Mouse (Mus musculus): ENCODE data around the gene Sh3tc1. TPM values are rescaled to one million over a fixed set of nuclear protein-coding genes. Genes with fewer than 3 reads are reported as not detected.

Gene Sh3tc1
- polyA plus RNA-seq, 1 experiment from 2014 or later, result 3.2 TPM

DNA sequence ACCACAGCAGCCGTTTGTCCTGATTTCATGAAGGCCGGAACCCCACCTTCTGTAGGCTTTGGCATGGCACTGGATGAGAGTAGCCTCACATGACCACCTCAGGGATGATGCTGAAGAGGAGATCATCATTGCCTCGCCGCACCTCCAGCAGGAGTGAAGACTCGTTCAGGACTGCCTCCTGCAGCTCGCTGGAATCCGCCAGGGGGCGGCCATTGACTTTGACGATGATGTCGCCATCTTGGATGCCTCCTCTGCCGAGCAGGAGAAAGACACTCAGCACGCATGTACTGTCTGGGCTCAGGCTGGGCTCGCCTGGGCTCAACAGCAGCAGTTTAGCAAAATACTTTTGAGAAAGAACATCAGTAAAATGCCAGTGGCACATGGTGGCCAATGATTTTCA lies 86.9 kb downstream of the Sh3tc1 start:
- Histone ChIP-seq H3K36me3 (ENCODE audit: control insufficient read depth, insufficient read depth, low read length) (peaks cover 4% of the 10 kb centered on the region; the same call in 1 of the 2 replicates), H3K4me2 (replicated peaks; ENCODE audit: low read depth) (no peak overlapping the region), H3K9ac (ENCODE audit: low read length) (no peak overlapping the region), H3K4me3 (ENCODE audit: low read depth, low read length) (no peak overlapping the region), H3K9me3 (ENCODE audit: control insufficient read depth, low read length) (no peaks in the 10 kb centered on the region), H3K27ac (replicated peaks) (no peak overlapping the region), H3K27me3 (ENCODE audit: control insufficient read depth, insufficient read depth, low read length) (no peaks in the 10 kb centered on the region), H3K4me1 (replicated peaks; ENCODE audit: control insufficient read depth, insufficient read depth) (no peaks in the 10 kb centered on the region)
- WGBS, result 92% methylated on average over 13 of the region's 13 CpGs
- TF ChIP-seq EP300 (optimal IDR thresholded peaks at IDR 0.05) (no peak), CTCF (IDR thresholded peaks at IDR 0.05; ENCODE audit: low read depth) (no peak)
- DNase-seq (ENCODE audit: low spot score) (no peak), ATAC-seq (ENCODE audit: low FRiP score, low TSS enrichment) (no peak)

- peaks cover 4% of the 10 kb centered on the region; the same call in 1 of the 2 replicates for H3K36me3 ChIP-seq (ENCODE audit: control insufficient read depth, insufficient read depth, low read length)
- no peak for DNase-seq (ENCODE audit: low spot score)
- ATAC-seq (ENCODE audit: low FRiP score, low TSS enrichment), result no peak
- TF ChIP-seq CTCF (IDR thresholded peaks at IDR 0.05; ENCODE audit: low read depth) (no peak), EP300 (optimal IDR thresholded peaks at IDR 0.05) (no peak)
- 82% methylated on average over 3 of the region's 3 CpGs for WGBS
- H3K27me3 ChIP-seq (ENCODE audit: control insufficient read depth, insufficient read depth, low read length), result no peaks in the 10 kb centered on the region
- H3K9me3 ChIP-seq (ENCODE audit: control insufficient read depth, low read length), result no peaks in the 10 kb centered on the region
- H3K4me2 ChIP-seq (replicated peaks; ENCODE audit: low read depth), result no peak overlapping the region
- no peak overlapping the region for H3K27ac ChIP-seq (replicated peaks)
- H3K4me1 ChIP-seq (replicated peaks; ENCODE audit: control insufficient read depth, insufficient read depth), result peaks cover 2% of the 10 kb centered on the region; the same call in 1 of the 2 replicates
- H3K4me3 ChIP-seq (ENCODE audit: low read depth, low read length), result no peak overlapping the region
- no peak overlapping the region for H3K9ac ChIP-seq (ENCODE audit: low read length)
Observed at GRCm38 (mm10) chr5:35652319-35652718, 87.5 kb downstream of the Sh3tc1 start.

DNA sequence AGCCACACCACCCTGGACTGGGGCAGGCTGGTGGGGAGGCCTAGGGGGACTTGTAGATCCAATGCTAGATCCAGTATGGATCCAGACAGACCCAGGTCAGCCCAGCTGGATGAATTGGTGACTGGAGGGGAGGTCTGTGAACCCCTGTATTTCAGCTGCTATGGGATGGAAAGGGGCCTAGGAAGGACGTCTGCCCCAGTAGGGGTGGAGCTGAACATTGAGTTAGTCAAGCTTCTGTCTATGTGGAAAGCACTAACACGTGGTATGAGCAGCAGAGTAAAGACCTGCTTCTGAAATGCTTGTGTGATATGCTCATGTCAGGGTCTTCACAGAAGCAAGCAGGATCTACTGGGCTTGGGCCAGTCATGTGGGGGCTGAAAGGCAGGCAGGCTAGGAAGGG lies 91.6 kb downstream of the Sh3tc1 start:
- DNase-seq (ENCODE audit: low spot score) (no peak), ATAC-seq (ENCODE audit: low FRiP score, low TSS enrichment) (no peak; the same call in 1 of the 2 replicates)
- H3K4me1 ChIP-seq (replicated peaks; ENCODE audit: control insufficient read depth, insufficient read depth), result peaks cover 5% of the 10 kb centered on the region; the same call in 1 of the 2 replicates
- 28% methylated on average over 2 of the region's 2 CpGs for WGBS
- H3K27ac ChIP-seq (replicated peaks), result peak overlapping the region; percentile 65
- no peak overlapping the region for H3K4me3 ChIP-seq (ENCODE audit: low read depth, low read length)
- H3K27me3 ChIP-seq (ENCODE audit: control insufficient read depth, insufficient read depth, low read length), result no peaks in the 10 kb centered on the region
- H3K36me3 ChIP-seq (ENCODE audit: control insufficient read depth, insufficient read depth, low read length), result peaks cover 4% of the 10 kb centered on the region; the same call in 1 of the 2 replicates
- H3K9me3 ChIP-seq (ENCODE audit: control insufficient read depth, low read length), result no peaks in the 10 kb centered on the region
- no peak overlapping the region for H3K9ac ChIP-seq (ENCODE audit: low read length)
- H3K4me2 ChIP-seq (replicated peaks; ENCODE audit: low read depth), result no peak overlapping the region
- TF ChIP-seq EP300 (optimal IDR thresholded peaks at IDR 0.05) (no peak), CTCF (IDR thresholded peaks at IDR 0.05; ENCODE audit: low read depth) (no peak)

GRCm38 (mm10) chr5:35647562-35647961 lies 92.2 kb downstream of the Sh3tc1 start:
- Histone ChIP-seq H3K36me3 (ENCODE audit: control insufficient read depth, insufficient read depth, low read length) (peaks cover 4% of the 10 kb centered on the region; the same call in 1 of the 2 replicates), H3K27me3 (ENCODE audit: control insufficient read depth, insufficient read depth, low read length) (no peaks in the 10 kb centered on the region), H3K9me3 (ENCODE audit: control insufficient read depth, low read length) (no peaks in the 10 kb centered on the region), H3K9ac (ENCODE audit: low read length) (no peak overlapping the region), H3K4me3 (ENCODE audit: low read depth, low read length) (no peak overlapping the region), H3K27ac (replicated peaks) (peak overlapping the region; percentile 65), H3K4me1 (replicated peaks; ENCODE audit: control insufficient read depth, insufficient read depth) (peaks cover 5% of the 10 kb centered on the region; the same call in 1 of the 2 replicates), H3K4me2 (replicated peaks; ENCODE audit: low read depth) (no peak overlapping the region)
- DNase-seq (ENCODE audit: low spot score), result no peak
- WGBS, result 34% methylated on average over 4 of the region's 4 CpGs
- no peak for TF ChIP-seq CTCF (IDR thresholded peaks at IDR 0.05; ENCODE audit: low read depth)
- no peak for TF ChIP-seq EP300 (optimal IDR thresholded peaks at IDR 0.05)
- ATAC-seq (ENCODE audit: low FRiP score, low TSS enrichment), result peak; percentile 64

Other genes starting within 250 kb of the Sh3tc1 start
- 10.5 and 11.0 TPM in 2 replicates for gene Cpz, start 214.3 kb downstream of the Sh3tc1 start, polyA plus RNA-seq (2015; fragmentation: Nextera tagmentation; extraction: Ambion mirVana)
- 2.9 and 3.2 TPM in 2 replicates for gene Trmt44, start 164.9 kb downstream of the Sh3tc1 start, polyA plus RNA-seq (2015; fragmentation: Nextera tagmentation; extraction: Ambion mirVana)
- gene Acox3, start 156.9 kb downstream of the Sh3tc1 start, polyA plus RNA-seq (2015; fragmentation: Nextera tagmentation; extraction: Ambion mirVana), result 9.0 and 9.6 TPM in 2 replicates
- 39.4 and 47.5 TPM in 2 replicates for gene Htra3, start 60.2 kb downstream of the Sh3tc1 start, polyA plus RNA-seq (2015; fragmentation: Nextera tagmentation; extraction: Ambion mirVana)
- gene Ablim2, start 17.9 kb upstream of the Sh3tc1 start, polyA plus RNA-seq (2015; fragmentation: Nextera tagmentation; extraction: Ambion mirVana), result 1.3 and 1.5 TPM in 2 replicates
- 9.3 and 9.4 TPM in 2 replicates for gene Afap1, start 153.3 kb upstream of the Sh3tc1 start, polyA plus RNA-seq (2015; fragmentation: Nextera tagmentation; extraction: Ambion mirVana)

All from stomach, postnatal 0 days (tissue).